Comparison of ENCODE assay signal across 17 mouse cellular contexts in the genomic region with DNA sequence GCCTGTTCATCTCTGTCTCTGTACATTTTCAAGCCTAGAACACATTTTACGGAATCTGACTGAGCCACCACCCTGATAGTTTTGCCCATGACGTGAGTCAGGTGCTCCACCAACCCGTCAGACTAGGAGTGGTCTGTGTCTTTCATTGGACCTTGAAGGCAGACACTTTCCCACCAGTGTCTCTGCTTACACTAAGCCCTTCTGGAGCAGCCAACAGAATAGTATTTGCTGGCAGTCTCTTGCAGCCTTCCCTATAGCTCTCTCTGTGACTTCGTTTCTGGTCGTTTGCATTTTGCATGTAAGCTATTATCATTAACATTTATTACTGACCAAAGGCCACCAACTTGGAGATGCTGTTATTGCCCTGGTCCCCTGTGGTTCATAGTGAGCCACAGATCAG.
DNase-seq lines count a peak whose midpoint lies in the region; ATAC-seq lines count a peak whose summit lies in the region.
"Had no signal": no experiment of that assay in that cellular context is flagged by ENCODE, and none has a peak within 500 bp of the region (broad histone marks: within the 10 kb centered on the region; RNA-seq: fewer than 3 reads in every experiment).

No protein-coding gene starts in this region.

- no peak overlapping the region for H3K27ac ChIP-seq in hindbrain, embryonic 16.5 days (ENCODE audit: low read depth, low read length)
- no peak overlapping the region for H3K27ac ChIP-seq in hindbrain, embryonic 12.5 days
- H3K27ac ChIP-seq in embryonic facial prominence, embryonic 15.5 days (replicated peaks): peak overlapping the region; percentile 80
- no peak overlapping the region for H3K27ac ChIP-seq in intestine, embryonic 15.5 days
- peak overlapping the region; percentile 38; the same call in 1 of the 2 replicates for H3K27ac ChIP-seq in limb, embryonic 15.5 days
- H3K27ac ChIP-seq: forebrain, embryonic 12.5 days; hindbrain, embryonic 10.5 days; hindbrain, embryonic 14.5 days had no signal

- no peaks in the 10 kb centered on the region for H3K36me3 ChIP-seq in hindbrain, embryonic 16.5 days (ENCODE audit: control insufficient read depth, insufficient read depth, low read length)
- no peaks in the 10 kb centered on the region for H3K36me3 ChIP-seq in hindbrain, embryonic 12.5 days
- no peaks in the 10 kb centered on the region for H3K36me3 ChIP-seq in embryonic facial prominence, embryonic 15.5 days
- no peaks in the 10 kb centered on the region for H3K36me3 ChIP-seq in intestine, embryonic 15.5 days
- H3K36me3 ChIP-seq in limb, embryonic 15.5 days: no peaks in the 10 kb centered on the region
- H3K36me3 ChIP-seq: forebrain, embryonic 12.5 days; hindbrain, embryonic 10.5 days had no signal

- WGBS in hindbrain, embryonic 16.5 days: 79% methylated on average over 5 of the region's 5 CpGs
- 87% methylated on average over 5 of the region's 5 CpGs for WGBS in hindbrain, embryonic 12.5 days
- WGBS in embryonic facial prominence, embryonic 15.5 days: 70% methylated on average over 5 of the region's 5 CpGs
- WGBS in intestine, embryonic 15.5 days: 54% methylated on average over 5 of the region's 5 CpGs
- 49% methylated on average over 5 of the region's 5 CpGs for WGBS in limb, embryonic 15.5 days

- H3K9me3 ChIP-seq in hindbrain, embryonic 16.5 days (ENCODE audit: control insufficient read depth, low read length): no peaks in the 10 kb centered on the region
- H3K9me3 ChIP-seq in hindbrain, embryonic 12.5 days (replicated peaks): no peaks in the 10 kb centered on the region
- H3K9me3 ChIP-seq in embryonic facial prominence, embryonic 15.5 days (replicated peaks): no peaks in the 10 kb centered on the region
- H3K9me3 ChIP-seq in intestine, embryonic 15.5 days: no peaks in the 10 kb centered on the region
- H3K9me3 ChIP-seq in limb, embryonic 15.5 days: no peaks in the 10 kb centered on the region
- H3K9me3 ChIP-seq: forebrain, embryonic 12.5 days; hindbrain, embryonic 10.5 days had no signal

- peaks cover 2% of the 10 kb centered on the region; the same call in 1 of the 2 replicates for H3K4me1 ChIP-seq in hindbrain, embryonic 16.5 days (ENCODE audit: control insufficient read depth, insufficient read depth, low read depth, low read length)
- H3K4me1 ChIP-seq in hindbrain, embryonic 12.5 days: no peaks in the 10 kb centered on the region
- 0 out of 2 replicates have a peak, but pooled peaks cover 15% of the 10 kb centered on the region for H3K4me1 ChIP-seq in embryonic facial prominence, embryonic 15.5 days
- no peaks in the 10 kb centered on the region for H3K4me1 ChIP-seq in intestine, embryonic 15.5 days (replicated peaks)
- H3K4me1 ChIP-seq in limb, embryonic 15.5 days: peaks cover 6% of the 10 kb centered on the region; the same call in 1 of the 2 replicates

- ATAC-seq in hindbrain, embryonic 16.5 days: 0 out of 2 replicates have a peak, but pooled peaks have one; percentile 9
- no peak for ATAC-seq in hindbrain, embryonic 12.5 days (ENCODE audit: low FRiP score)
- ATAC-seq in embryonic facial prominence, embryonic 15.5 days (ENCODE audit: insufficient number of reproducible peaks, low FRiP score, low TSS enrichment, low read depth): no peak
- peak; percentile 49; the same call in 1 of the 2 replicates for ATAC-seq in intestine, embryonic 15.5 days
- no peak for ATAC-seq in limb, embryonic 15.5 days (ENCODE audit: insufficient number of reproducible peaks, low FRiP score, low TSS enrichment, low read depth)
- ATAC-seq: CD4-positive, CD25-positive, alpha-beta regulatory T cell, adult 4 months; forebrain, embryonic 16.5 days had no signal

- no peak overlapping the region for H3K4me3 ChIP-seq in hindbrain, embryonic 16.5 days (ENCODE audit: low read length)
- H3K4me3 ChIP-seq in hindbrain, embryonic 12.5 days: no peak overlapping the region
- H3K4me3 ChIP-seq in embryonic facial prominence, embryonic 15.5 days (replicated peaks): no peak overlapping the region
- H3K4me3 ChIP-seq in intestine, embryonic 15.5 days (replicated peaks): no peak overlapping the region
- H3K4me3 ChIP-seq in limb, embryonic 15.5 days: no peak overlapping the region
- H3K4me3 ChIP-seq: erythroblast, embryonic 14.5 days; forebrain, embryonic 12.5 days; hindbrain, embryonic 10.5 days had no signal

- no peak overlapping the region for H3K4me2 ChIP-seq in hindbrain, embryonic 16.5 days (ENCODE audit: low read length)
- no peak overlapping the region for H3K4me2 ChIP-seq in hindbrain, embryonic 12.5 days (replicated peaks)
- H3K4me2 ChIP-seq in embryonic facial prominence, embryonic 15.5 days (replicated peaks): no peak overlapping the region
- H3K4me2 ChIP-seq in intestine, embryonic 15.5 days (replicated peaks): no peak overlapping the region
- no peak overlapping the region for H3K4me2 ChIP-seq in limb, embryonic 15.5 days
- H3K4me2 ChIP-seq: forebrain, embryonic 12.5 days; heart, embryonic 11.5 days; hindbrain, embryonic 14.5 days had no signal

- no peak for DNase-seq in ovary, postnatal 14 days (ENCODE audit: low spot score)
- DNase-seq: adrenal gland, adult 2 months; adrenal gland, postnatal 14 days; cerebellum, adult 11 months; cerebellum, adult 9-11 months had no signal

- no peak overlapping the region for H3K9ac ChIP-seq in hindbrain, embryonic 16.5 days (ENCODE audit: low read depth, low read length)
- no peak overlapping the region for H3K9ac ChIP-seq in hindbrain, embryonic 12.5 days
- no peak overlapping the region for H3K9ac ChIP-seq in embryonic facial prominence, embryonic 15.5 days
- H3K9ac ChIP-seq in intestine, embryonic 15.5 days: no peak overlapping the region
- H3K9ac ChIP-seq in limb, embryonic 15.5 days: no peak overlapping the region
- H3K9ac ChIP-seq: forebrain, embryonic 12.5 days; hindbrain, embryonic 14.5 days had no signal

- H3K27me3 ChIP-seq in hindbrain, embryonic 16.5 days (replicated peaks; ENCODE audit: control insufficient read depth, insufficient read depth, low read length): no peaks in the 10 kb centered on the region
- H3K27me3 ChIP-seq in hindbrain, embryonic 12.5 days: no peaks in the 10 kb centered on the region
- no peaks in the 10 kb centered on the region for H3K27me3 ChIP-seq in embryonic facial prominence, embryonic 15.5 days
- no peaks in the 10 kb centered on the region for H3K27me3 ChIP-seq in intestine, embryonic 15.5 days (replicated peaks)
- no peaks in the 10 kb centered on the region for H3K27me3 ChIP-seq in limb, embryonic 15.5 days
- H3K27me3 ChIP-seq: forebrain, embryonic 12.5 days had no signal

Comparison
In these comparisons a context has a peak if more than half of its experiments do, and no peak if none do; other contexts are left out.
1. ATAC-seq: peak in hindbrain, embryonic 16.5 days (single experiment) and intestine, embryonic 15.5 days (single experiment); none in hindbrain, embryonic 12.5 days (single experiment), embryonic facial prominence, embryonic 15.5 days (single experiment) and limb, embryonic 15.5 days (single experiment).
2. H3K27ac ChIP-seq: peak in embryonic facial prominence, embryonic 15.5 days (single experiment) and limb, embryonic 15.5 days (single experiment); none in hindbrain, embryonic 16.5 days (single experiment), hindbrain, embryonic 12.5 days (single experiment) and intestine, embryonic 15.5 days (single experiment).